Mouse (Mus musculus) E14TG2a.4 (cell line): Measurements from ENCODE around the gene AI413582.

Experiments used
- CTCF ChIP-seq: conservative IDR thresholded peaks from 2 replicates; pipeline ENCODE4 v1.5.1; 2014; ENCODE audit warnings: low read length
- POU5F1 ChIP-seq: IDR thresholded peaks from 2 replicates; pipeline ENCODE4 v1.6.1; 2014; ENCODE audit warnings: low read length, borderline replicate concordance

DNA sequence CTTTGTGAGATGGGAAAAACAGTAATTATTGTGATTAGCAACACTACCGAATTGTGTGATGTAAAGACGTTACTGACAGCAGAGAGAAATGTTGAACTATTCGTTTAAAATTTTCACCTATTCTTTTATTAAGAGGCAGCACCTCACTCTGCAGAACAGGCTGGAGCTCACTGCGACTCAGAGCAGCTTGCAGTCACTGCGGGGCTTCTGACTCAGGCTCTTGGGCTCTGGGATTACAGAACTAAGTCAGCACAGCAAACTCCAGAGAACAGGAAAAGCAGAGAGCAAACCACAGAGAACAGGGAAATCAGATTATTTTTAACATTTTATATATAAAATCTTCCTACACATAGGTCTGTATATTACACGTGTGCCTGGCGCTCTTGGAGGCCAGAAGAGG is 44.0 kb upstream of the AI413582 start:
- TF ChIP-seq CTCF: no peak
- no peak for TF ChIP-seq POU5F1
